Mouse (Mus musculus) lung, adult 2 months (tissue): ENCODE results near the gene P2ry12. TPM values are rescaled to one million over a fixed set of nuclear protein-coding genes. Genes with fewer than 3 reads are reported as not detected.

Experiments
- DNase-seq: peaks from one replicate; pipeline ENCODE4 v3.0.0; 2022
- H3K4me1 ChIP-seq: fragments of 200-500 bp; 2 replicates; pipeline ENCODE4 v1.6.1; 2011; ENCODE audit warnings: low read length; ENCODE audit not compliant: control insufficient read depth, insufficient read depth
- H3K4me3 ChIP-seq: fragments of 200-500 bp; replicated peaks from 2 replicates; pipeline ENCODE3; 2011; ENCODE audit warnings: low read depth, mild to moderate bottlenecking, control low read depth, low read length; ENCODE audit errors: extremely low read depth
- CTCF ChIP-seq: fragments of 200-500 bp; IDR thresholded peaks from 2 replicates; pipeline ENCODE4 v1.5.1; 2011; ENCODE audit warnings: mild to moderate bottlenecking, low read length, control low read depth; ENCODE audit not compliant: insufficient read depth
- POLR2A ChIP-seq: fragments of 200-500 bp; IDR thresholded peaks from 2 replicates; pipeline ENCODE4 v1.6.1; 2011; ENCODE audit warnings: low read depth, mild to moderate bottlenecking, control low read depth, low read length, borderline replicate concordance; ENCODE audit errors: extremely low read depth
- WGBS: fragments of 180-500 bp; shearing (Covaris S2); methylation state at CpG from one replicate; pipeline ENCODE4 v1.1.7; 2018; 5-methylcytosine and 5-hydroxymethylcytosine counted together
- polyA plus RNA-seq: library from polyadenylated mRNA; depleted of rRNA; stranded (reverse); fragments of >200 nt; gene quantifications from 2 replicates; pipeline ENCODE4 v1.2.3, GENCODE M21; 2012

The P2ry12 gene
- polyA plus RNA-seq, 1 experiment: 4.6 TPM

DNA sequence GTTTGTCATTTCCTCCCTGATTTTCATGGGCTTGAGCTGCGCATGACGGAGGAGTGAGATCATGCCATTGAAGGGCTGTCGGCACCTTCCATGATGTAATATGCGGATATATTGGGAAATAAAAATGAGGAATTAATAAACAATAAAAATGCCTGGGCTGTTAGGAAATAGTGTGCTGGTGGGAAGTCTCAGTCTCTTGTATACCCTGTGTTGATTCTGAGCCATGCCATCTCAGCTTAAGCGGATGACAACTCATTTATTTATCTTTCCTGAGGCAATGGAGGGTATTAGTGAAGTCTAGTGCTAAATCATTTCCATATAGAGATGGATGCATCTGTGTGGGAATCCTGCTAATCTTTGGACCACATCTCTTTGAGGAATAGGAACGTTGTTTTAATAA is 14.6 kb downstream of the P2ry12 start:
- no peak for DNase-seq
- WGBS: 64% methylated on average over 6 of the region's 6 CpGs
- TF ChIP-seq CTCF (no peak), POLR2A (no peak)
- Histone ChIP-seq H3K4me1 (no peaks in the 10 kb centered on the region), H3K4me3 (no peak overlapping the region)

DNA sequence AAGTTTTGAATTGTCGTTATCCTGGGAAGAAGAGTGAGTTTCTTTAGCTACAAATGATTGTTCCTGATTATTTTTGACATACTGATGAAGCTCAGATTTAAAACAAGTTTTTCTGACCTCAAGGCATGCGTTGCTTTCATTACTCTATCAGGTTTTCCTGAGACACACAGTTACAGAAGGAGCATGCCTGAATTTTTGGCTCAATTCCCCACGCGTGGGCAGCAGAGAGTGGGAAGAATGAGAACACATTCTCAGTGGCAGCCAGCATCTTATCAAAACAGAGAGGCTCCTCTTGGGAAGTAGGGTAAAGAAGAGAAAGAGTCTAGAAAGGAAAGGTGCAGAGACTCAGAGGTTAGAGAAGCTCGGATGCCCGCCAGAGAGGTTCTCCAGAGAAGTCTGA is 19.3 kb downstream of the P2ry12 start:
- WGBS: 63% methylated on average over 6 of the region's 6 CpGs
- TF ChIP-seq POLR2A: no peak
- Histone ChIP-seq H3K4me1 (no peaks in the 10 kb centered on the region), H3K4me3 (no peak overlapping the region)
- no peak for DNase-seq

DNA sequence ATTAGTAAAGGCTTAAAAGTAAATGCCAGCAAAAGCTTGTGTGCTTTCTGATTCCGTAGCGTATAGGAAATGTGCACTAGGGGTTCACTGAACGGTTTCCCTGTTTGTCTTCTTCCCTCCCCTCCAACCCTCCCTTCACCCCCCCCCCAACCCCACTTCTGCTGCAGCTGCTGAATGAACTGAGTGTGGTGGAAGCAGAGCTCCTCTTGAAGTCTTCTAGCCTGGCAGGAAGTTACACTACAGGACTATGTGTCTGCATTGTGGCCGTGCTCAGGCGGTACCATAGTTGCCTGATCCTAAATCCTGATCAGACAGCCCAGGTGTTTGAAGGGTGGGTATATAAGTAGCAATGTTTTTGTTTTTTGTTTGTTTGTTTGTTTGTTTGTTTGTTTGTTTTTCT is 27.8 kb downstream of the P2ry12 start:
- TF ChIP-seq POLR2A (no peak), CTCF (no peak)
- Histone ChIP-seq H3K4me1 (no peaks in the 10 kb centered on the region), H3K4me3 (no peak overlapping the region)
- 58% methylated on average over 5 of the region's 5 CpGs for WGBS
- DNase-seq: no peak

DNA sequence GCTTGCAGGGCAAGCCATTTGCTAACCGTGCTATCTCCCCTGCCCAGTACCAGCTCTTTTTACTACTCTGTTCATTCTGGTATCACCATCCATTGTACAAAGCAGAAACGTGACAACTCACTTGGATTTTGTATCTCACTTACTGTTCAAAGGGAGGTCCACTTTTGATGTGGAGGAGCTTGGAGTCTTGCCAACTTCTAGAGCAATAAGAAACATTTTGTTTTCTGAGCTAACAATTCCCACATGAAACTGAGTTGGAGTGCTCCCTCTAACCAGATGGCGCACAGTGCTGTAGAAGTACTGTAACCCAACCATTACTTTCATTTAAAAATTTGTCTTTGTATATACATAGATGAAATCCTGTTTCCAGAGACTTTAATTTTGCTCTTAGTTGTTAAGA is 31.8 kb downstream of the P2ry12 start:
- TF ChIP-seq POLR2A (no peak), CTCF (no peak)
- WGBS: 61% methylated on average over 3 of the region's 3 CpGs
- DNase-seq: no peak
- Histone ChIP-seq H3K4me1 (peaks cover 8% of the 10 kb centered on the region), H3K4me3 (no peak overlapping the region)

DNA sequence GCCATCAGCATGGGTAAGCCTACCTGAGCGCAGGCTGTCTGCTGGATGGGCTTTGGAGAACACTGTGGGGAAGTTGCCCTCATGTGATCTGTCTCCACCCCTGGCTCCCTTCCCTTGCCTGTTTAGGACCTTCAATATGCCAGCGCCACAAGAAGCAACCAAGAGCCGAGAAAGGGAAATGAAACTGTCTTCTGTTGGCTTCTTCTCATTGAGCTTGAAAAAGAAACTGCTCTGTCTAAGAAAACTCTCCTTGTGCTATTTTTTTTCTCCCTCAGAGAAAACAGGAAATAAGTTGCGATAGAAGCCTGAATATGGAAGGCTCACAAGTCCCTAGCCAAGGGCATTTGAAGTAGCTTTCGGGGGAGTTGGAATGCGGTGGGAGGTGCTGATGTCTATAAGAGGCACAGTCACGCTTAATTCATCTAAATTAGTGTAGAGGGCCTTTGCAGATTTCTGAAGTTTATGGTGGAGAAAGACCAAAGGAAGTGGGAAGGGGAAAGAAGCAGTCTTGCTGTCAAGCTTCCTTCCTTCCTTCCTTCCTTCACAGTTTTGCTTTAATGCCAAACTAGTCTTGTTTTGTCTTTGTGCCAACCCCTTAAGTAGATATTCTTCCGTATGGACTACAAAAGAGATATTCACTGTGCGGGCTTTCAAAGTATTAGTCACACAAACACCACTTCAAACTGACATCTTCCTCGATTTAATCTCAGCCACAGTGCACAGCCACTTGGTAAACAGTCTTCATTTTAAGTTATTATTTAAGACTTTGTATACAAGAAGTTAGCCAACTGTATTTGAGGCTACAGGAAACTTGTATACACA is 33.7 kb downstream of the P2ry12 start:
- no peak for DNase-seq
- peaks cover 8% of the 10 kb centered on the region for H3K4me1 ChIP-seq
- TF ChIP-seq POLR2A (no peak), CTCF (no peak)
- H3K4me3 ChIP-seq: no peak overlapping the region
- WGBS: 9% methylated on average over 10 of the region's 10 CpGs

DNA sequence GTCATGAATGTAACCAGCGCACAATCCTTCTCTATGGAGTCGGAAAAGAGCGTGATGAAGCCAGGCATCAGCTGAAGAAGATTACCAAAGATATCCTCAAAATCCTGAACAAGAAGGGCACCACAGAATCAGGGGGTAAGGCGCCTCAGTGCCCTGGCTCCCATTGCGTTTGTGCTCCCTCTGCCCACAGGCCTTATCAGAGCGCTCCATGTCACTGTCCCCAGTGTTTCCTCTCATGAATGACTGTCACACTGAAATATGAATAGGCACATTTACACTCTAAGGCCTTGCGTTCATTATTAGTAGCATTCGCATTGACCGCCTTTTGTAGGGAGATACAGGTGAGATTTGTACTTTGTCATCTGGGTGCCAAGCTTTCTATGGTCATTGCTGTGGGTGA is 35.0 kb downstream of the P2ry12 start:
- Histone ChIP-seq H3K4me3 (no peak overlapping the region), H3K4me1 (peaks cover 8% of the 10 kb centered on the region)
- no peak for DNase-seq
- 98% methylated on average over 9 of the region's 9 CpGs for WGBS
- no peak for TF ChIP-seq CTCF

DNA sequence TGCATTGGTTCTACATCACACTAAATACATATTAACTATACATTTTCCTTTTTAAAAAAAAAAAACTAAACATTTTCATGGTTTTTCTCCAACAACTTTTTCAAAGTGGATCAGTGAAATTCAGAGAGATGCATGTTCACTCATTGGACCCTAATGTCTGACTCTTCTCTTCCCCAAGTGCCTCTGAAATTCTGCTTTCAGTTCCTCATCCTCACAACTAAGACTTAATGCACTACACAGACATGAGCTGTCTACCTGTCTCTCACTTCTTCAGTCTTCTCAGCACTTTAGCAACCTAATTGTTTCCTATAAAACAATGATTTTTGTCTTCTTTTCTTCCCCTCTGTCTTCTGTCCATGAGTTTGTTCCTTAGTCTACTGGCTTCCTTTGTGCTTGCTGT is 37.3 kb downstream of the P2ry12 start:
- Histone ChIP-seq H3K4me1 (peaks cover 8% of the 10 kb centered on the region), H3K4me3 (no peak overlapping the region)
- TF ChIP-seq POLR2A: no peak
- TF ChIP-seq CTCF: no peak
- DNase-seq: no peak

DNA sequence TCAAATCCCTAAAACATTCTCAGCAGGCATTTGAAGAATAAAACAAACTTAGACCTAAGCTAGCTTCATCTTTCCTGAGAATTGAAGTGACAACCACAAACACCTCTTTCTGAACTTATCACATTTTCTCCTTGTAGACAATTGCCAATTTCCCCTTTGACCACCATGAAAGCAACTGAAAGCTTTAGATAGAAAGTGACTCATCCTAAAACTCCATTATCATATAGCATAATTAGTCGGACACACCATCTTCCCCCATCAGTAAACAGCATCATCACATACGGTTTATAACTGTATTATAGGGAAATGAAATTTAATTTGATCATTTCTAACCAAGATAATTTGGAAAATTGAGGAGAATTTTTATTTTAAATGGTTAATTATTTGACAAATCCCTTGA is 40.4 kb downstream of the P2ry12 start:
- Histone ChIP-seq H3K4me3 (no peak overlapping the region), H3K4me1 (no peaks in the 10 kb centered on the region; the same call in 1 of the 2 replicates)
- DNase-seq: no peak
- TF ChIP-seq POLR2A (no peak), CTCF (no peak)
- WGBS: 92% methylated on average over 2 of the region's 2 CpGs

DNA sequence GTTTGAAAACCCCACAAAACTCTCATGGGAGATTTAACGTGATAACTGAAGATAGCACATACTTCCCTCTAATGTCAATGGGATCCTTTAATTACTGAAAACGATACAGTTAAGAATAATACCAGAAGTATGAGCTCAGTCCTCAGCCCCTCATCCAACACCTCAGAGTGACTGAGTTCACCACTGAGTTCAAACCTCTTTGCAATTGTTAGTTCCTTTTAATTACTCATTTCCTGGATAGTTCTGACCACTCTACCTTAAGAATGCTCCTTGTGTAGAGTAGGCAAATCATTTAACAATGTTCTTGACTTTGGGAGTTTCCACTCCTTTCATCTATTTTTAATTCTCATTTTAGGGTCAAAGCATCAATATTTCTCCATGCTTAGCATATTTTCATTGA is 43.3 kb downstream of the P2ry12 start:
- no peak overlapping the region for H3K4me3 ChIP-seq
- H3K4me1 ChIP-seq: no peaks in the 10 kb centered on the region
- DNase-seq: no peak
- no peak for TF ChIP-seq CTCF
- no peak for TF ChIP-seq POLR2A
- WGBS: 50% methylated on average over 2 of the region's 2 CpGs

DNA sequence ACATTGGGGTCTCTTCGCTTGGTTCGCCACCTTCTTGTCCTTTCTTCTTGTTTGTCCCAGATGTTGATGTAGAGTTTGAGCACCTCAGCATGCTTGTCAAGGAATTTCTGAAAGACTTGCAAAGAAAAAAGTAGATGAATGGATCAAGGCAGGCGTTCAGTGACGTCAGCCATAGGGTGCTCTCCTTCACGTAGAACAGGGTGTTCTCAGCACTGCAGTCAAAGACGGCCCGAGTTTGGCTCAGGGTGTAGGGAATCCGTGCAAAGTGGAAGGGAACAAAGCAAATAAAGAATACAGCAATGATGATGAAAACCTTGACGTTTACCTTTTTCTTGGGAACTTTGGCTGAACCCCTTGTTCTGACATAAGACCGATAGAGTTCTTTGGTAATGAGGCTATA is 45.5 kb downstream of the P2ry12 start:
- H3K4me3 ChIP-seq: no peak overlapping the region
- DNase-seq: no peak
- WGBS: 87% methylated on average over 10 of the region's 10 CpGs
- TF ChIP-seq POLR2A (no peak), CTCF (no peak)
- 0 out of 2 replicates have a peak, but pooled peaks cover 2% of the 10 kb centered on the region for H3K4me1 ChIP-seq
